Mouse (Mus musculus) CH12.LX (cell line): Measurements from ENCODE around the gene Rspry1. TPM values are rescaled to one million over a fixed set of nuclear protein-coding genes. Genes with fewer than 3 reads are reported as not detected.

Experiments used
- DNase-seq: peaks from one replicate; pipeline ENCODE4 v3.0.0-alpha.2; 2013; ENCODE audit errors: extremely low read depth
- H3K27ac ChIP-seq: 2 replicates; pipeline ENCODE4 v1.5.1; 2012; ENCODE audit warnings: low read depth, mild to moderate bottlenecking, control low read depth, moderate library complexity; ENCODE audit not compliant: insufficient read depth
- H3K27me3 ChIP-seq: replicated peaks from 2 replicates; pipeline ENCODE3; 2012; ENCODE audit warnings: inconsistent platforms
- H3K36me3 ChIP-seq, 2 experiments: replicated peaks in 1 of 2; 2 replicates each; pipeline versions ENCODE3 to v1.6.1; 2012; ENCODE audit warnings: inconsistent platforms in 1 of 2, low read length in 1 of 2, mild to moderate bottlenecking in 1 of 2, mixed read lengths in 1 of 2, moderate library complexity in 1 of 2; ENCODE audit not compliant: control insufficient read depth in 1 of 2, insufficient read depth in 1 of 2
- H3K4me1 ChIP-seq, 2 experiments: 2 replicates each; pipeline ENCODE4 v1.6.1; 2012; ENCODE audit warnings: inconsistent platforms in 1 of 2, moderate library complexity in 1 of 2; ENCODE audit not compliant: insufficient read depth in 2 of 2, control insufficient read depth in 1 of 2
- H3K4me2 ChIP-seq: 2 replicates; pipeline ENCODE4 v1.6.1; 2012; ENCODE audit warnings: low read depth, mild to moderate bottlenecking, control low read depth; ENCODE audit not compliant: poor library complexity, insufficient read depth, severe bottlenecking
- H3K4me3 ChIP-seq, 3 experiments: fragments of 150-350 bp in 1 of 3; sonication (generic) in 1 of 3; replicated peaks in 1 of 3; 2 replicates each; pipeline versions ENCODE3 to v1.5.1; 2011 to 2012; ENCODE audit warnings: low read depth in 2 of 3, low read length in 2 of 3, mild to moderate bottlenecking in 2 of 3, moderate library complexity in 2 of 3, control low read depth in 1 of 3, improper control_type of control experiment in 1 of 3, inconsistent platforms in 1 of 3, mixed read lengths in 1 of 3; ENCODE audit not compliant: poor library complexity in 1 of 3
- H3K79me2 ChIP-seq: replicated peaks from 2 replicates; pipeline ENCODE4 v1.6.1; 2012; ENCODE audit warnings: mild to moderate bottlenecking, moderate library complexity; ENCODE audit not compliant: control insufficient read depth, poor library complexity, insufficient read depth, severe bottlenecking; ENCODE audit errors: extremely low read depth
- H3K9ac ChIP-seq: 2 replicates; pipeline ENCODE4 v1.6.1; 2012; ENCODE audit warnings: low read depth, mild to moderate bottlenecking, control low read depth, moderate library complexity; ENCODE audit not compliant: insufficient read depth
- H3K9me3 ChIP-seq: replicated peaks from 2 replicates; pipeline ENCODE3; 2012; ENCODE audit warnings: low read length, inconsistent platforms, mixed read lengths
- BHLHE40 ChIP-seq: IDR thresholded peaks from 2 replicates; pipeline ENCODE4 v1.6.1; 2011; ENCODE audit warnings: mild to moderate bottlenecking, low read depth, low read length, improper control_type of control experiment
- CHD2 ChIP-seq: IDR thresholded peaks from 2 replicates; pipeline ENCODE4 v1.6.1; 2011; ENCODE audit warnings: low read length, improper control_type of control experiment
- CTCF ChIP-seq, 2 experiments: IDR thresholded peaks in 1 of 2; conservative IDR thresholded peaks in 1 of 2; 2 replicates each; pipeline ENCODE4 v1.5.1; 2011 to 2012; ENCODE audit warnings: low read depth in 2 of 2, low read length in 2 of 2, improper control_type of control experiment in 1 of 2, inconsistent platforms in 1 of 2, mild to moderate bottlenecking in 1 of 2, moderate library complexity in 1 of 2
- E2F4 ChIP-seq: IDR thresholded peaks from 2 replicates; pipeline ENCODE4 v1.6.1; 2011; ENCODE audit warnings: low read depth, low read length, improper control_type of control experiment; ENCODE audit not compliant: insufficient replicate concordance
- EP300 ChIP-seq: IDR thresholded peaks from 2 replicates; pipeline ENCODE4 v1.6.1; 2011; ENCODE audit warnings: low read length, improper control_type of control experiment
- ETS1 ChIP-seq: conservative IDR thresholded peaks from 2 replicates; pipeline ENCODE4 v1.6.1; 2012; ENCODE audit warnings: low read depth, mild to moderate bottlenecking, inconsistent platforms, low read length, improper control_type of control experiment, moderate library complexity
- IRF4 ChIP-seq: IDR thresholded peaks from 2 replicates; pipeline ENCODE4 v1.6.1; 2014; ENCODE audit warnings: low read depth, mild to moderate bottlenecking, inconsistent platforms, low read length, improper control_type of control experiment
- KAT2A ChIP-seq: IDR thresholded peaks from 2 replicates; pipeline ENCODE4 v1.6.1; 2012; ENCODE audit warnings: low read length, improper control_type of control experiment, inconsistent platforms; ENCODE audit not compliant: insufficient replicate concordance
- MAX ChIP-seq: IDR thresholded peaks from 2 replicates; pipeline ENCODE4 v1.6.1; 2011; ENCODE audit warnings: low read length, improper control_type of control experiment
- MAZ ChIP-seq: IDR thresholded peaks from 2 replicates; pipeline ENCODE4 v1.6.1; 2012; ENCODE audit warnings: low read depth, mild to moderate bottlenecking, inconsistent platforms, low read length, improper control_type of control experiment, moderate library complexity
- MYC ChIP-seq: IDR thresholded peaks from 2 replicates; pipeline ENCODE4 v1.6.1; 2011; ENCODE audit warnings: low read depth, mild to moderate bottlenecking, improper control_type of control experiment, low read length
- NELFE ChIP-seq: IDR thresholded peaks from 2 replicates; pipeline ENCODE4 v1.6.1; 2011; ENCODE audit warnings: low read depth, low read length, improper control_type of control experiment
- POLR2AphosphoS2 ChIP-seq: IDR thresholded peaks from 2 replicates; pipeline ENCODE4 v1.6.1; 2011; ENCODE audit warnings: low read depth, low read length, improper control_type of control experiment
- TBP ChIP-seq: conservative IDR thresholded peaks from 2 replicates; pipeline ENCODE4 v1.6.1; 2011; ENCODE audit warnings: low read depth, low read length, improper control_type of control experiment
- TCF12 ChIP-seq: IDR thresholded peaks from 2 replicates; pipeline ENCODE4 v1.6.1; 2014; ENCODE audit warnings: low read depth, mild to moderate bottlenecking, inconsistent platforms, low read length, improper control_type of control experiment
- UBTF ChIP-seq: IDR thresholded peaks from 2 replicates; pipeline ENCODE4 v1.6.1; 2012; ENCODE audit warnings: low read depth, mild to moderate bottlenecking, inconsistent platforms, low read length, improper control_type of control experiment, moderate library complexity
- USF1 ChIP-seq: IDR thresholded peaks from 2 replicates; pipeline ENCODE4 v1.6.1; 2014; ENCODE audit warnings: low read depth, mild to moderate bottlenecking, inconsistent platforms, low read length, improper control_type of control experiment
- ZC3H11A ChIP-seq: IDR thresholded peaks from 2 replicates; pipeline ENCODE4 v1.6.1; 2012; ENCODE audit warnings: low read depth, mild to moderate bottlenecking, inconsistent platforms, low read length, improper control_type of control experiment
- ZKSCAN1 ChIP-seq: IDR thresholded peaks from 2 replicates; pipeline ENCODE4 v1.6.1; 2012; ENCODE audit warnings: low read depth, inconsistent platforms, low read length, improper control_type of control experiment, borderline replicate concordance
- ZNF384 ChIP-seq: IDR thresholded peaks from 2 replicates; pipeline ENCODE4 v1.6.1; 2012; ENCODE audit warnings: low read depth, low read length, improper control_type of control experiment, inconsistent platforms
- dilution Hi-C: fragments of 300-500 bp; cut with MboI; formaldehyde crosslinking; loops from 2 replicates; pipeline ENCODE4 v1.14.3; 2020; ENCODE audit warnings: low sequenced_read_pairs; ENCODE audit not compliant: extremely low pct_unique_long_range_greater_than_20kb, extremely low pct_ligation_motif_present
- in situ Hi-C: fragments of 300-500 bp; cut with MboI; formaldehyde crosslinking; loops from 3 replicates; pipeline ENCODE4 v1.14.3; 2019; ENCODE audit warnings: low sequenced_read_pairs, low pct_ligation_motif_present, low pct_unique_long_range_greater_than_20kb, mixed read lengths
- polyA plus RNA-seq: library from polyadenylated mRNA; unstranded; fragments of >175 nt; gene quantifications from 2 replicates; pipeline ENCODE4 v1.2.1, GENCODE M21; 2012; ENCODE audit warnings: low read depth; ENCODE audit not compliant: insufficient read length
- total RNA-seq, 2 experiments: library from RNA; depleted of rRNA; stranded (reverse); fragments of 300-350 nt in 1 of 2; fragments of >200 nt in 1 of 2; gene quantifications; 2 replicates each; pipeline ENCODE4 v1.2.3; 2012 to 2014

Gene Rspry1
- total and polyA plus RNA-seq, 3 experiments, result 13.4 to 23.5 (median 18.0) TPM

GRCm38 (mm10) chr8:94700421-94700935, 98.7 kb downstream of the Rspry1 start:
- no peaks in the 10 kb centered on the region for H3K9me3 ChIP-seq
- H3K36me3 ChIP-seq, result no peaks in the 10 kb centered on the region
- H3K4me1 ChIP-seq, result peaks cover 0 to 10% of the 10 kb centered on the region in 2 experiments; a peak in 2 of 4 replicates
- H3K79me2 ChIP-seq, result no peaks in the 10 kb centered on the region
- in situ Hi-C loops, result loop anchor here (10.0 kb wide), 1 partner anchor 204 kb away; no protein-coding TSS in a partner anchor
- H3K4me3 ChIP-seq, result no peak overlapping the region
- no peak overlapping the region for H3K27ac ChIP-seq
- TF ChIP-seq KAT2A, result no peak
- no peak for TF ChIP-seq MAZ
- TF ChIP-seq NELFE, result no peak
- TF ChIP-seq ZNF384, result no peak
- TF ChIP-seq POLR2AphosphoS2, result no peak
- no peak for TF ChIP-seq ZKSCAN1
- no peak for TF ChIP-seq USF1
- TF ChIP-seq TBP, result no peak
- TF ChIP-seq BHLHE40, result no peak
- TF ChIP-seq EP300, result no peak
- no peak for TF ChIP-seq CTCF (conservative IDR thresholded peaks at IDR 0.05 in 1 of 2, IDR thresholded peaks at IDR 0.05 in 1 of 2; ENCODE audit: low read depth in 2 of 2, low read length in 2 of 2)
- no peak for TF ChIP-seq MAX
- no peak for TF ChIP-seq ETS1
- TF ChIP-seq IRF4, result no peak
- no peak for TF ChIP-seq TCF12
- TF ChIP-seq UBTF, result no peak
- TF ChIP-seq MYC, result no peak
- no peak for TF ChIP-seq E2F4
- no peak for DNase-seq
- H3K9ac ChIP-seq, result no peak overlapping the region
- H3K27me3 ChIP-seq, result peaks cover 18% of the 10 kb centered on the region
- dilution Hi-C loops, result no loop called here
- H3K4me2 ChIP-seq, result no peak overlapping the region

- in situ Hi-C loops, result loop anchor here (10.0 kb wide), 1 partner anchor 203 kb away; no protein-coding TSS in a partner anchor
- H3K9ac ChIP-seq, result no peak overlapping the region
- H3K4me1 ChIP-seq, result peaks cover 6 to 17% of the 10 kb centered on the region in 2 experiments
- no peaks in the 10 kb centered on the region for H3K9me3 ChIP-seq
- H3K36me3 ChIP-seq, result no peaks in the 10 kb centered on the region
- peaks cover 6% of the 10 kb centered on the region for H3K27me3 ChIP-seq
- H3K4me2 ChIP-seq, result peak overlapping the region; percentile 63
- H3K4me3 ChIP-seq, result no peak overlapping the region
- H3K79me2 ChIP-seq, result no peaks in the 10 kb centered on the region
- H3K27ac ChIP-seq, result no peak overlapping the region
- TF ChIP-seq KAT2A (no peak), ZNF384 (0 out of 2 replicates have a peak, but pooled peaks have one; percentile 21), CHD2 (no peak; the same call in 1 of the 2 replicates), ZC3H11A (no peak)
- dilution Hi-C loops, result no loop called here
- no peak for DNase-seq
These were observed 100.4 kb downstream of the Rspry1 start for GRCm38 (mm10) chr8:94702156-94702555.
